Mouse (Mus musculus) mesoderm, embryonic 11.5 days (tissue): ENCODE measurements around the gene Ankrd33b.

Experiments
- DNase-seq: peaks from one replicate; pipeline ENCODE4 v3.0.0-alpha.2; 2012; ENCODE audit warnings: low read depth, low spot score

Gene Ankrd33b

GRCm38 (mm10) chr15:31338656-31339291, 28.8 kb downstream of the Ankrd33b start:
- no peak for DNase-seq

- no peak for DNase-seq
Measured at GRCm38 (mm10) chr15:31337983-31338382, 29.5 kb downstream of the Ankrd33b start.

- no peak for DNase-seq
Measured at GRCm38 (mm10) chr15:31337192-31337741, 30.3 kb downstream of the Ankrd33b start.

- DNase-seq, result no peak
Measured at GRCm38 (mm10) chr15:31336685-31337084, 30.8 kb downstream of the Ankrd33b start.

- no peak for DNase-seq
Measured at GRCm38 (mm10) chr15:31334829-31335228, 32.7 kb downstream of the Ankrd33b start.

GRCm38 (mm10) chr15:31332541-31333163, 34.9 kb downstream of the Ankrd33b start:
- DNase-seq, result no peak

- DNase-seq, result no peak
Measured at GRCm38 (mm10) chr15:31331742-31332141, 35.8 kb downstream of the Ankrd33b start.

- DNase-seq, result no peak
Measured at GRCm38 (mm10) chr15:31328082-31328614, 39.4 kb downstream of the Ankrd33b start.

- DNase-seq, result no peak
Measured at GRCm38 (mm10) chr15:31325660-31326354, 41.7 kb downstream of the Ankrd33b start.

GRCm38 (mm10) chr15:31324551-31324950, 43.0 kb downstream of the Ankrd33b start:
- DNase-seq, result no peak

- DNase-seq, result no peak
Measured at GRCm38 (mm10) chr15:31323684-31324083, 43.8 kb downstream of the Ankrd33b start.

- no peak for DNase-seq
Measured at GRCm38 (mm10) chr15:31320598-31321377, 46.7 kb downstream of the Ankrd33b start.

- no peak for DNase-seq
Measured at GRCm38 (mm10) chr15:31319046-31319445, 48.5 kb downstream of the Ankrd33b start.

- no peak for DNase-seq
Measured at GRCm38 (mm10) chr15:31318158-31318955, 49.2 kb downstream of the Ankrd33b start.

- DNase-seq, result no peak
Measured at GRCm38 (mm10) chr15:31317056-31317805, 50.3 kb downstream of the Ankrd33b start.

GRCm38 (mm10) chr15:31315630-31316231, 51.8 kb downstream of the Ankrd33b start:
- DNase-seq, result peak; percentile 90

GRCm38 (mm10) chr15:31312001-31312400, 55.5 kb downstream of the Ankrd33b start:
- no peak for DNase-seq

GRCm38 (mm10) chr15:31309526-31309925, 58.0 kb downstream of the Ankrd33b start:
- no peak for DNase-seq

GRCm38 (mm10) chr15:31306726-31307125, 60.8 kb downstream of the Ankrd33b start:
- no peak for DNase-seq
